Mouse (Mus musculus) embryonic facial prominence, embryonic 10.5 days (tissue): ENCODE results near the gene Mt3. TPM values are rescaled to one million over a fixed set of nuclear protein-coding genes. Genes with fewer than 3 reads are reported as not detected.

Experiments used
- DNase-seq: peaks from one replicate; pipeline ENCODE4 v3.0.0-alpha.2; 2017; ENCODE audit warnings: low spot score
- H3K27ac ChIP-seq: fragments of 300-500 bp; sonication (generic); replicated peaks from 2 replicates; pipeline ENCODE4 v1.5.1; 2016; ENCODE audit warnings: mild to moderate bottlenecking
- H3K27me3 ChIP-seq: fragments of 300-500 bp; sonication (generic); replicated peaks from 2 replicates; pipeline ENCODE4 v1.6.1; 2016; ENCODE audit warnings: low read depth, mild to moderate bottlenecking; ENCODE audit not compliant: poor library complexity, severe bottlenecking
- H3K36me3 ChIP-seq: fragments of 300-500 bp; sonication (generic); replicated peaks from 2 replicates; pipeline ENCODE4 v1.6.1; 2016; ENCODE audit warnings: mild to moderate bottlenecking, moderate library complexity
- H3K4me1 ChIP-seq: fragments of 300-500 bp; sonication (generic); 2 replicates; pipeline ENCODE4 v1.6.1; 2016
- H3K4me3 ChIP-seq: fragments of 300-500 bp; sonication (generic); 2 replicates; pipeline ENCODE4 v1.5.1; 2016; ENCODE audit warnings: mild to moderate bottlenecking, moderate library complexity
- H3K9me3 ChIP-seq: fragments of 300-500 bp; sonication (generic); 2 replicates; pipeline ENCODE4 v1.6.1; 2016; ENCODE audit warnings: mild to moderate bottlenecking
- WGBS: fragments of 180-500 bp; shearing (Covaris S2); methylation state at CpG from one replicate; pipeline ENCODE4 v1.1.7; 2016; 5-methylcytosine and 5-hydroxymethylcytosine counted together
- polyA plus RNA-seq: library from polyadenylated mRNA; unstranded; fragments of >200 nt; fragmentation: Nextera tagmentation; extraction: Ambion mirVana; gene quantifications from 2 replicates; pipeline ENCODE4 v1.2.1, GENCODE M21; 2016

Mt3 gene
- polyA plus RNA-seq, 1 experiment from 2014 or later: 10.0 TPM

GRCm38 (mm10) chr8:94179713-94180560 lies 27.5 kb downstream of the Mt3 start:
- no peaks in the 10 kb centered on the region for H3K9me3 ChIP-seq
- H3K4me1 ChIP-seq: peaks cover 43% of the 10 kb centered on the region
- peaks cover 100% of the 10 kb centered on the region for H3K27me3 ChIP-seq
- peak overlapping the region; percentile 26; the same call in 1 of the 2 replicates for H3K27ac ChIP-seq
- no peaks in the 10 kb centered on the region for H3K36me3 ChIP-seq
- 3% methylated on average over 25 of the region's 25 CpGs for WGBS
- peak overlapping the region; percentile 64 for H3K4me3 ChIP-seq
- peak; percentile 56 for DNase-seq

- DNase-seq: no peak
- Histone ChIP-seq H3K36me3 (no peaks in the 10 kb centered on the region), H3K4me1 (peaks cover 42% of the 10 kb centered on the region), H3K27me3 (peaks cover 100% of the 10 kb centered on the region), H3K4me3 (peak overlapping the region; percentile 64), H3K9me3 (no peaks in the 10 kb centered on the region), H3K27ac (no peak overlapping the region)
- WGBS: 69% methylated on average over 1 of the region's 1 CpGs
These were observed 28.1 kb downstream of the Mt3 start for GRCm38 (mm10) chr8:94180561-94180908.

GRCm38 (mm10) chr8:94182055-94182929 lies 29.9 kb downstream of the Mt3 start:
- Histone ChIP-seq H3K27ac (peak overlapping the region; percentile 19; the same call in 1 of the 2 replicates), H3K27me3 (peaks cover 100% of the 10 kb centered on the region), H3K9me3 (no peaks in the 10 kb centered on the region), H3K4me3 (peak overlapping the region; percentile 46), H3K36me3 (no peaks in the 10 kb centered on the region), H3K4me1 (peaks cover 55% of the 10 kb centered on the region)
- no peak for DNase-seq
- WGBS: 62% methylated on average over 13 of the region's 13 CpGs

GRCm38 (mm10) chr8:94183117-94183516 lies 30.7 kb downstream of the Mt3 start:
- Histone ChIP-seq H3K36me3 (no peaks in the 10 kb centered on the region), H3K27ac (peak overlapping the region; percentile 19; the same call in 1 of the 2 replicates), H3K27me3 (peaks cover 100% of the 10 kb centered on the region), H3K9me3 (no peaks in the 10 kb centered on the region), H3K4me3 (peak overlapping the region; percentile 46), H3K4me1 (peaks cover 60% of the 10 kb centered on the region)
- under 1% methylated on average over 16 of the region's 16 CpGs for WGBS
- peak; percentile 88 for DNase-seq

GRCm38 (mm10) chr8:94184357-94184843 lies 32.0 kb downstream of the Mt3 start:
- 16% methylated on average over 12 of the region's 12 CpGs for WGBS
- H3K4me3 ChIP-seq: peak overlapping the region; percentile 46; the same call in 1 of the 2 replicates
- peaks cover 98% of the 10 kb centered on the region for H3K27me3 ChIP-seq
- H3K4me1 ChIP-seq: peaks cover 55% of the 10 kb centered on the region
- no peaks in the 10 kb centered on the region for H3K36me3 ChIP-seq
- no peaks in the 10 kb centered on the region for H3K9me3 ChIP-seq
- H3K27ac ChIP-seq: peak overlapping the region; percentile 48; the same call in 1 of the 2 replicates
- DNase-seq: peak; percentile 55

- WGBS: 68% methylated on average over 6 of the region's 6 CpGs
- Histone ChIP-seq H3K9me3 (no peaks in the 10 kb centered on the region), H3K4me3 (no peak overlapping the region), H3K36me3 (no peaks in the 10 kb centered on the region), H3K4me1 (peaks cover 52% of the 10 kb centered on the region), H3K27ac (no peak overlapping the region), H3K27me3 (peaks cover 92% of the 10 kb centered on the region)
- no peak for DNase-seq
These were observed 33.4 kb downstream of the Mt3 start for GRCm38 (mm10) chr8:94185791-94186190.

DNA sequence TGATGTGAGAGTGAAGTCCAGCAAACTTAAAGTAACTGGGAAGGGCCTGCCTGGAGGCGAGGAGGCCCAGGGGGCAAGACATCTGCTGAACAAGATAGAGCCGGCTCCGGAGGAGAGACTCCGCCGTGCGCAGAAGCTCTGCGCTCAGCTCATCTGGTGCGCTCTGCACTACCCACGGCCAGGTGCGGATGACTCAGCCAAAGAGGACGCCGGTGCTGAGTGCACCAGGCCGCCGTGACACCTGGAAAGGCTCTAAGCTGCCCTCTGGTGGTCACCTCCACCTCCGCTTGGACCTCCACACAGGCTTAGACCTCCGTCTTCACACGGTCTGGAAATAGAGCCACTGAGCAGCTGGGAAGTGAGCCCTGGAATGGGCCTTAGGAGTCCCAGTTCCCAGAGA lies 34.1 kb downstream of the Mt3 start:
- Histone ChIP-seq H3K36me3 (no peaks in the 10 kb centered on the region), H3K4me3 (peak overlapping the region; percentile 13; the same call in 1 of the 2 replicates), H3K9me3 (no peaks in the 10 kb centered on the region), H3K27ac (peak overlapping the region; percentile 45; the same call in 1 of the 2 replicates), H3K27me3 (peaks cover 85% of the 10 kb centered on the region), H3K4me1 (peaks cover 59% of the 10 kb centered on the region)
- peak; percentile 81 for DNase-seq
- WGBS: 3% methylated on average over 17 of the region's 17 CpGs

DNA sequence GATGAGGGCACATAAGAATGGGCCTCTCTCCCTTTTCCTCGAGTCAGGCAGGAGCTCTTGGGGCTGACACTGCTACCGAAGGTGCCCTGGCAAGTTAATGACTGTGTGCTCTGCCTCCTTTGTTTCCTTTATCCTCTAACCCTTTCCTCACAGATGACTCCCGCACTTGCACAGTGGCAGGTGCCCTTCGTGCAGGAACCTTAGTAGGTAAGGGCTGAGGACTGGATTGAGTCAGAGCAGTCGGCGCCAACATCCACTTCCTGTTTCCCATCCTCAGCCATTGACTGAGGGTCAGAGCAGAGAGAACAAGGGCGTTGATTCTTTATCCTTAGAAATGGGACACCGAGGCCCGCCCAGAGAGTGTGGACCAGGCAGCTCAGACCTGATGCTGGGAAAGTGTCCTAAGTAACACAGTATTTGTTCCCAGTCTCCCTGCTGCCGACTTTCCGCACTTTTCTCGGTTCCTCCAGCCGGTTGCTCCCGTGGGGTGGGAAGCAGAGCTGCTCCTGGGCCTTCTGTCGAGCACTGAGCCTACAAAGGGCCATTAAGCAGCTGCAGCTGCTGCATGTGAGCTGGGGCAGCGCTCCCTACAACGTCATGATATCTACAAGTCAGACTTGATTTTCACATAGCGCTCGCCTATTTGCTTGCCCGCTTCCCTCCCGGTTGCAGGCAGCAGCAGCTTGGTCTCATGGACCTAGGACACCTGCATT lies 35.0 kb downstream of the Mt3 start:
- Histone ChIP-seq H3K4me1 (peaks cover 60% of the 10 kb centered on the region), H3K36me3 (no peaks in the 10 kb centered on the region), H3K9me3 (no peaks in the 10 kb centered on the region), H3K27ac (peak overlapping the region; percentile 45), H3K4me3 (peak overlapping the region; percentile 13; the same call in 1 of the 2 replicates), H3K27me3 (peaks cover 78% of the 10 kb centered on the region)
- 22% methylated on average over 21 of the region's 21 CpGs for WGBS
- peak; percentile 38 for DNase-seq

GRCm38 (mm10) chr8:94189275-94190031 lies 37.0 kb downstream of the Mt3 start:
- Histone ChIP-seq H3K4me1 (peaks cover 48% of the 10 kb centered on the region), H3K36me3 (no peaks in the 10 kb centered on the region), H3K27ac (no peak overlapping the region), H3K27me3 (peaks cover 60% of the 10 kb centered on the region), H3K4me3 (no peak overlapping the region), H3K9me3 (no peaks in the 10 kb centered on the region)
- DNase-seq: no peak
- WGBS: 67% methylated on average over 13 of the region's 13 CpGs

- H3K9me3 ChIP-seq: no peaks in the 10 kb centered on the region
- H3K4me3 ChIP-seq: peak overlapping the region; percentile 53
- peak overlapping the region; percentile 14; the same call in 1 of the 2 replicates for H3K27ac ChIP-seq
- H3K4me1 ChIP-seq: peaks cover 44% of the 10 kb centered on the region
- peaks cover 43% of the 10 kb centered on the region for H3K27me3 ChIP-seq
- H3K36me3 ChIP-seq: no peaks in the 10 kb centered on the region
- peak; percentile 66 for DNase-seq
- 24% methylated on average over 21 of the region's 21 CpGs for WGBS
These were observed 38.8 kb downstream of the Mt3 start for GRCm38 (mm10) chr8:94191101-94191691.

DNA sequence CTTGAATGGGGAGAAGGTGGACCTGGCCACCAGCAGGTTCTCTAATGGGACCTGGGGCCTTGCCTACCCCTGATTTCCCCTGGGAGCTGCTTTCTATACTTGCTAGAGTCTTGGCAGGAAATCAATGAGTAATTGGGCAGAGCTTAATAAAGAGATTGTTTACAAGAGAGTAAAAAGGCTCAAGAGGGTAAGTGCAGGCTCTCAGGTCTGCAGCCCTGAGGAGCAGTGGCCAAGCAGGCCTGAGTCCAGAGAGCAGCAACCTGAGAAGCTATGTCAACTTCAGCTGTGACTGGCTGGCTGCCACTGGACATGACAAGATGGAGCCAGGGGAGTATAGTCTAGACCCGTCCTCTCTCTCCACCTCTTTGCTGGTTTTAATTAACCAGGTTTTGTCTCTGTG lies 40.5 kb downstream of the Mt3 start:
- Histone ChIP-seq H3K4me1 (peaks cover 28% of the 10 kb centered on the region), H3K4me3 (no peak overlapping the region), H3K9me3 (no peaks in the 10 kb centered on the region), H3K27ac (no peak overlapping the region), H3K27me3 (peaks cover 25% of the 10 kb centered on the region), H3K36me3 (no peaks in the 10 kb centered on the region)
- 37% methylated on average over 1 of the region's 1 CpGs for WGBS
- DNase-seq: no peak
